Comparison of ENCODE assay signal across 13 mouse cellular contexts in the genomic region with DNA sequence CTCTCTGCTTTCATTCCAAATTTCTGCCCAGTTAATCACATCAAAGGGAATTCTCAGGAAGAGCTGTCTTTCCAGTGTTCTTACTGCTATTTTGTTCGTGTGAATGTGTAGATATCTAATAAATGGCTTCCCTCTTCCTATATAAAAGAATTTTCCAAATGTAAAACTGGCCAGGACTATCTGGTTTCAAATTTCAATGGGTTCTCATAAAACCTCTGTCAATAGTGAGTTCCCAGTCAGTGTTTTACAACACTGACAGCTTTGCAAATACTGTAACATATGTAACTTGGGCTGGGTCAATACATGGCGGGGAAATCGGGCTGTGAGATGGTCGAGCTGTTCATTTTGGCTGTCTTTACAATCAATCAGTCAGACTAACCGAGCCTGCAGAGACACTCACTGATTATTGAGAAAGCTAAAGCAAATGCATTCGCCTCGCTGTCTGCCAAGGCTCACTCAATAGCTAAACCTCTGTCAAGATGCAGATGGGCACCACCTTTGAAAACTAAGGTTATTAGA.
DNase-seq lines count a peak whose midpoint lies in the region; ATAC-seq and TF ChIP-seq lines count a peak whose summit lies in the region.
"Had no signal": no experiment of that assay in that cellular context is flagged by ENCODE, and none has a peak within 500 bp of the region (broad histone marks: within the 10 kb centered on the region; RNA-seq: fewer than 3 reads in every experiment).

No protein-coding gene starts in this region.

- no peak for TF ChIP-seq POLR2A in limb, embryonic 14.5 days (IDR thresholded peaks at IDR 0.05; ENCODE audit: borderline replicate concordance, extremely low read depth, insufficient read depth, insufficient read length)

- no peak for TF ChIP-seq CTCF in hindbrain, postnatal 0 days (IDR thresholded peaks at IDR 0.05; ENCODE audit: low read depth)

- H3K36me3 ChIP-seq in hindbrain, embryonic 11.5 days (ENCODE audit: control insufficient read depth, insufficient read depth, low read length), result no peaks in the 10 kb centered on the region
- H3K36me3 ChIP-seq in hindbrain, postnatal 0 days (ENCODE audit: insufficient read depth, low read length), result no peaks in the 10 kb centered on the region
- no peaks in the 10 kb centered on the region for H3K36me3 ChIP-seq in midbrain, embryonic 11.5 days (ENCODE audit: control insufficient read depth, insufficient read depth, low read length)
- no peaks in the 10 kb centered on the region for H3K36me3 ChIP-seq in midbrain, embryonic 16.5 days (ENCODE audit: control insufficient read depth, insufficient read depth, low read length)
- H3K36me3 ChIP-seq in limb, embryonic 14.5 days (ENCODE audit: control insufficient read depth, insufficient read depth, low read length), result no peaks in the 10 kb centered on the region
- H3K36me3 ChIP-seq in stomach, embryonic 16.5 days (ENCODE audit: control insufficient read depth, insufficient read depth, low read length), result no peaks in the 10 kb centered on the region
- H3K36me3 ChIP-seq: heart, embryonic 15.5 days had no signal

- peaks cover 6% of the 10 kb centered on the region; the same call in 1 of the 2 replicates for H3K4me1 ChIP-seq in hindbrain, embryonic 11.5 days (replicated peaks; ENCODE audit: control insufficient read depth, insufficient read depth, low read length)
- no peaks in the 10 kb centered on the region for H3K4me1 ChIP-seq in hindbrain, postnatal 0 days (ENCODE audit: insufficient read depth, low read length)
- peaks cover 10% of the 10 kb centered on the region for H3K4me1 ChIP-seq in midbrain, embryonic 11.5 days (ENCODE audit: control insufficient read depth, insufficient read depth, low read length)
- peaks cover 2% of the 10 kb centered on the region; the same call in 1 of the 2 replicates for H3K4me1 ChIP-seq in midbrain, embryonic 16.5 days (ENCODE audit: control insufficient read depth, insufficient read depth, low read length)
- H3K4me1 ChIP-seq in limb, embryonic 14.5 days (ENCODE audit: control insufficient read depth, insufficient read depth, low read length), result 0 out of 2 replicates have a peak, but pooled peaks cover 8% of the 10 kb centered on the region
- peaks cover 6% of the 10 kb centered on the region; the same call in 1 of the 2 replicates for H3K4me1 ChIP-seq in stomach, embryonic 16.5 days (ENCODE audit: control insufficient read depth, insufficient read depth, low read length)
- H3K4me1 ChIP-seq: heart, embryonic 15.5 days had no signal

- H3K4me3 ChIP-seq in hindbrain, embryonic 11.5 days (ENCODE audit: low read depth, low read length), result no peak overlapping the region
- no peak overlapping the region for H3K4me3 ChIP-seq in hindbrain, postnatal 0 days (ENCODE audit: low read length)
- H3K4me3 ChIP-seq in midbrain, embryonic 11.5 days (ENCODE audit: low read depth, low read length), result no peak overlapping the region
- H3K4me3 ChIP-seq in midbrain, embryonic 16.5 days (ENCODE audit: low read depth, low read length), result no peak overlapping the region
- no peak overlapping the region for H3K4me3 ChIP-seq in limb, embryonic 14.5 days (replicated peaks; ENCODE audit: low read length)
- no peak overlapping the region for H3K4me3 ChIP-seq in stomach, embryonic 16.5 days (replicated peaks; ENCODE audit: low read length)
- H3K4me3 ChIP-seq: heart, embryonic 15.5 days had no signal

- no peaks in the 10 kb centered on the region for H3K27me3 ChIP-seq in hindbrain, embryonic 11.5 days (ENCODE audit: control insufficient read depth, insufficient read depth, low read length)
- no peaks in the 10 kb centered on the region for H3K27me3 ChIP-seq in hindbrain, postnatal 0 days (ENCODE audit: insufficient read depth, low read length)
- no peaks in the 10 kb centered on the region for H3K27me3 ChIP-seq in midbrain, embryonic 11.5 days (ENCODE audit: control insufficient read depth, insufficient read depth, low read length)
- H3K27me3 ChIP-seq in midbrain, embryonic 16.5 days (ENCODE audit: control insufficient read depth, insufficient read depth, low read depth, low read length), result no peaks in the 10 kb centered on the region
- H3K27me3 ChIP-seq in limb, embryonic 14.5 days (ENCODE audit: control insufficient read depth, insufficient read depth, low read length), result no peaks in the 10 kb centered on the region
- H3K27me3 ChIP-seq in stomach, embryonic 16.5 days (ENCODE audit: control insufficient read depth, insufficient read depth, low read length), result no peaks in the 10 kb centered on the region
- H3K27me3 ChIP-seq: heart, embryonic 15.5 days had no signal

- H3K27ac ChIP-seq in hindbrain, embryonic 11.5 days (ENCODE audit: low read depth, low read length), result no peak overlapping the region
- no peak overlapping the region for H3K27ac ChIP-seq in hindbrain, postnatal 0 days
- H3K27ac ChIP-seq in midbrain, embryonic 11.5 days (ENCODE audit: low read depth, low read length), result peak overlapping the region; percentile 59
- H3K27ac ChIP-seq in midbrain, embryonic 16.5 days (ENCODE audit: low read length), result no peak overlapping the region
- no peak overlapping the region for H3K27ac ChIP-seq in limb, embryonic 14.5 days (replicated peaks; ENCODE audit: low read depth, low read length)
- H3K27ac ChIP-seq in stomach, embryonic 16.5 days (ENCODE audit: low read length), result no peak overlapping the region
- H3K27ac ChIP-seq: heart, embryonic 15.5 days had no signal

- H3K4me2 ChIP-seq in hindbrain, embryonic 11.5 days (replicated peaks; ENCODE audit: low read depth, low read length), result no peak overlapping the region
- H3K4me2 ChIP-seq in hindbrain, postnatal 0 days (ENCODE audit: low read depth, low read length), result no peak overlapping the region
- no peak overlapping the region for H3K4me2 ChIP-seq in midbrain, embryonic 11.5 days
- H3K4me2 ChIP-seq in midbrain, embryonic 16.5 days (ENCODE audit: low read length), result no peak overlapping the region
- H3K4me2 ChIP-seq in limb, embryonic 14.5 days (replicated peaks; ENCODE audit: low read depth, low read length, severe bottlenecking), result no peak overlapping the region
- H3K4me2 ChIP-seq in stomach, embryonic 16.5 days (ENCODE audit: low read depth, low read length), result 0 out of 2 replicates have a peak overlapping the region, but pooled peaks have one; percentile 9
- H3K4me2 ChIP-seq: heart, embryonic 15.5 days had no signal

- no peak for DNase-seq in hindbrain, embryonic 11.5 days (ENCODE audit: low spot score)
- DNase-seq in hindbrain, postnatal 0 days (ENCODE audit: low spot score), result no peak
- DNase-seq in midbrain, embryonic 11.5 days (ENCODE audit: low spot score, missing footprints), result no peak
- DNase-seq in limb, embryonic 14.5 days (ENCODE audit: low spot score), result peak; percentile 51
- DNase-seq in urinary bladder, postnatal 14 days (ENCODE audit: low spot score), result no peak
- DNase-seq: cerebellum, adult 9-11 months; liver, postnatal 0 days; right cerebral cortex, postnatal 4 days; thymus, postnatal 14 days had no signal

- no peak overlapping the region for H3K9ac ChIP-seq in hindbrain, embryonic 11.5 days (ENCODE audit: low read depth, low read length)
- no peak overlapping the region for H3K9ac ChIP-seq in hindbrain, postnatal 0 days (replicated peaks; ENCODE audit: low read length)
- H3K9ac ChIP-seq in midbrain, embryonic 11.5 days (ENCODE audit: low read length), result no peak overlapping the region
- H3K9ac ChIP-seq in midbrain, embryonic 16.5 days (ENCODE audit: low read depth, low read length), result no peak overlapping the region
- H3K9ac ChIP-seq in limb, embryonic 14.5 days (ENCODE audit: low read depth, low read length, severe bottlenecking), result no peak overlapping the region
- no peak overlapping the region for H3K9ac ChIP-seq in stomach, embryonic 16.5 days (ENCODE audit: low read length)
- H3K9ac ChIP-seq: heart, embryonic 15.5 days; liver, postnatal 0 days had no signal

- H3K9me3 ChIP-seq in hindbrain, embryonic 11.5 days (ENCODE audit: control insufficient read depth, low read length), result no peaks in the 10 kb centered on the region
- no peaks in the 10 kb centered on the region for H3K9me3 ChIP-seq in hindbrain, postnatal 0 days (ENCODE audit: low read length)
- no peaks in the 10 kb centered on the region for H3K9me3 ChIP-seq in midbrain, embryonic 11.5 days (ENCODE audit: control insufficient read depth, low read length)
- no peaks in the 10 kb centered on the region for H3K9me3 ChIP-seq in midbrain, embryonic 16.5 days (replicated peaks; ENCODE audit: control insufficient read depth, low read length, poor library complexity, severe bottlenecking)
- H3K9me3 ChIP-seq in limb, embryonic 14.5 days (ENCODE audit: control insufficient read depth, low read length), result no peaks in the 10 kb centered on the region
- no peaks in the 10 kb centered on the region for H3K9me3 ChIP-seq in stomach, embryonic 16.5 days (replicated peaks; ENCODE audit: control insufficient read depth, low read length)
- H3K9me3 ChIP-seq: heart, embryonic 15.5 days had no signal

- ATAC-seq in hindbrain, embryonic 11.5 days (ENCODE audit: low FRiP score), result 0 out of 2 replicates have a peak, but pooled peaks have one; percentile 30
- no peak for ATAC-seq in hindbrain, postnatal 0 days
- ATAC-seq in midbrain, embryonic 11.5 days (ENCODE audit: low FRiP score), result peak; percentile 47
- ATAC-seq in midbrain, embryonic 16.5 days, result no peak
- no peak for ATAC-seq in limb, embryonic 14.5 days (ENCODE audit: low FRiP score, low read depth)
- no peak for ATAC-seq in stomach, embryonic 16.5 days (ENCODE audit: insufficient read depth, low FRiP score)
- ATAC-seq: CD4-positive, CD25-positive, alpha-beta regulatory T cell, adult 4 months; liver, postnatal 0 days had no signal

- WGBS in hindbrain, embryonic 11.5 days, result 42% methylated on average over 7 of the region's 7 CpGs
- 26% methylated on average over 7 of the region's 7 CpGs for WGBS in hindbrain, postnatal 0 days
- 36% methylated on average over 7 of the region's 7 CpGs for WGBS in midbrain, embryonic 11.5 days
- WGBS in midbrain, embryonic 16.5 days, result 27% methylated on average over 7 of the region's 7 CpGs
- WGBS in limb, embryonic 14.5 days, result 19% methylated on average over 7 of the region's 7 CpGs
- 18% methylated on average over 7 of the region's 7 CpGs for WGBS in stomach, embryonic 16.5 days

Comparison
In these comparisons a context has a peak if more than half of its experiments do, and no peak if none do; other contexts are left out.
1. ATAC-seq: peak in hindbrain, embryonic 11.5 days (single experiment) and midbrain, embryonic 11.5 days (single experiment); none in hindbrain, postnatal 0 days (single experiment), midbrain, embryonic 16.5 days (single experiment), limb, embryonic 14.5 days (single experiment) and stomach, embryonic 16.5 days (single experiment).